Mouse (Mus musculus) embryonic facial prominence, embryonic 13.5 days (tissue): Measurements from ENCODE around the gene Slc22a6. TPM values are rescaled to one million over a fixed set of nuclear protein-coding genes. Genes with fewer than 3 reads are reported as not detected.

Experiments
- ATAC-seq: fragments of 200-750 bp; cut with Nextera tagmentation; 2 replicates; pipeline ENCODE4 v1.8.0; 2017; ENCODE audit warnings: low read depth; ENCODE audit not compliant: insufficient number of reproducible peaks, insufficient read depth, low FRiP score, low TSS enrichment
- H3K27ac ChIP-seq: fragments of 300-500 bp; sonication (generic); 2 replicates; pipeline ENCODE4 v1.5.1; 2015; ENCODE audit warnings: moderate library complexity, mild to moderate bottlenecking, inconsistent platforms
- H3K27me3 ChIP-seq: fragments of 300-500 bp; sonication (generic); 2 replicates; pipeline ENCODE4 v1.6.1; 2015; ENCODE audit warnings: mild to moderate bottlenecking, inconsistent platforms
- H3K36me3 ChIP-seq: fragments of 300-500 bp; sonication (generic); 2 replicates; pipeline ENCODE4 v1.6.1; 2015; ENCODE audit warnings: mild to moderate bottlenecking, inconsistent platforms
- H3K4me1 ChIP-seq: fragments of 300-500 bp; sonication (generic); 2 replicates; pipeline ENCODE4 v1.6.1; 2015; ENCODE audit warnings: inconsistent platforms
- H3K4me2 ChIP-seq: fragments of 300-500 bp; sonication (generic); 2 replicates; pipeline ENCODE4 v1.6.1; 2015; ENCODE audit warnings: moderate library complexity, mild to moderate bottlenecking, inconsistent platforms
- H3K4me3 ChIP-seq: fragments of 300-500 bp; sonication (generic); 2 replicates; pipeline ENCODE4 v1.5.1; 2015; ENCODE audit warnings: mild to moderate bottlenecking, inconsistent platforms
- H3K9ac ChIP-seq: fragments of 300-500 bp; sonication (generic); 2 replicates; pipeline ENCODE4 v1.6.1; 2015; ENCODE audit warnings: mild to moderate bottlenecking, inconsistent platforms
- H3K9me3 ChIP-seq: fragments of 300-500 bp; sonication (generic); 2 replicates; pipeline ENCODE4 v1.6.1; 2016; ENCODE audit warnings: inconsistent platforms
- WGBS: fragments of 180-500 bp; shearing (Covaris S2); methylation state at CpG from one replicate; pipeline ENCODE4 v1.1.7; 2015; ENCODE audit warnings: mixed read lengths; 5-methylcytosine and 5-hydroxymethylcytosine counted together
- polyA plus RNA-seq: library from polyadenylated mRNA; unstranded; fragments of >200 nt; fragmentation: Nextera tagmentation; extraction: Ambion mirVana; gene quantifications from 2 replicates; pipeline ENCODE4 v1.2.1, GENCODE M21; 2015

Slc22a6 gene
- polyA plus RNA-seq, 1 experiment from 2014 or later = 0.08 TPM

DNA sequence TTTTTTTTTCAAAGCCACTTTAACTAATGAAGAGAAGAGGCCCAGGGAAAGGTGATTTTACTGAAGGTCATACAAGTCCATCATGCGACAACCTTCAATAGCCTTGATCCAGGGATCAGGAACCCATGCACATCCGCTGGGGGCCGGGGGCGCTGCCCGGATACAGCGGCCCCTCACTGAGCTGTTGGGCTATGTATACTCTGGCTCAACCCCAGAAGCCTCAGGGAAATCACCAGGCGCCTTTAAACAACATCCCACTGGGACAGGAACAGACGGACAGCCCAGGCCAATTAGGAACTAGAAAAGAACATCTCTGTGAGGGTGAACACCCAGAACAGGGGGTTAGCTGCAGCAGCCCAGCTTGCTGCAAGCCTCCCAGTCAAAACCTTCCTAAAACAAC is 26.9 kb upstream of the Slc22a6 start, which contains the start of gene Slc22a8:
TSS of gene Slc22a8 (plus strand) at position 301 of the 400 bp plus-strand sequence.
- ATAC-seq = no peak
- 56% methylated on average over 8 of the region's 8 CpGs for WGBS
- no peaks in the 10 kb centered on the region for H3K36me3 ChIP-seq
- no peaks in the 10 kb centered on the region for H3K9me3 ChIP-seq
- H3K27me3 ChIP-seq = no peaks in the 10 kb centered on the region
- H3K27ac ChIP-seq = no peak within 1 kb of the TSS
- H3K4me1 ChIP-seq = peaks cover 28% of the 10 kb centered on the region
- no peak within 1 kb of the TSS for H3K4me3 ChIP-seq
- H3K9ac ChIP-seq = no peak within 1 kb of the TSS
- no peak within 1 kb of the TSS for H3K4me2 ChIP-seq

DNA sequence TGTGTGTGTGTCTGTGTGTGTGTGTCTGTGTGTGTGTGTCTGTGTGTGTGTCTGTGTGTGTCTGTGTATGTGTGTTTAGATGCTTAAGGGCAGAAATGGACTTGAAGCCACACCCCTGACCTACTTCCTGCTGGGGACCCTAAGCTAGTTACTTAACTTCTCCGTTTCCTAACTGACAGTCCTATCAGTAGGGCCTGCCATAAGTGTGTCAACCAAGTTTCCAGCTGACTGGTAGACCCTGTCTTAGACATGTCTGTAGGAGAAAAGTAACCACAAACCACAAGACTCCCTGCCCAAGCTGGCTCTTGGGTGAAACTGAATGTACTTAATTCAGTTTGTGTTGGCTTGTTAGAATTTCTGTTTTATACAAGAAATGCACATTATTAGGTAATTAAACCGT is 25.7 kb upstream of the Slc22a6 start:
- no peaks in the 10 kb centered on the region for H3K9me3 ChIP-seq

DNA sequence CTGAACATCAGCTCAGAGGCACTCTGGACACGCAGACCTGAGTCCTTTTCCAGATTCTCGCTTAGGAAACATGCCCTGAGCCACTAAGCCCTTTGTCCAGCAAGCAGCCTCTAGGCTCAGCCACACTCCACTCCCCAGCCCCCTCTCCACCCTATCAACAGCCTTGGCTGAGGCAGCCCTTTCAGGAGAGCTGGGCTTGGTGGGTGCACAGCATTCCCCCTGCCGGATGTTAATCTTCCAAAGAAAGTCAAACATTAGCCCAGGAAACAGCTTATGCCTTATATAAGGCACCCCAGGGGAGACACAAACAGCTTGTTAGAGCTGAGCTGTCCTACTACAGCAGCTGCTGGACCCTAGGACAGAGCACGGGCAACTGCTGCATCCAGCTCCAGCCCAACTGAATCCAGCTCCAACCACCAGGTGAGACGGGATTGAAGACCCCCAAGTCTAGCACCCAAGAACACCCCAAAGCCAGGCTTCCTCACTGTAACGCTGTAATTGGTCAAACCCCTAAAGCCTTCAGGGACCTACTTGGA is 24.9 kb upstream of the Slc22a6 start:
- H3K27ac ChIP-seq = no peak overlapping the region
- no peak overlapping the region for H3K4me2 ChIP-seq
- H3K9ac ChIP-seq = no peak overlapping the region
- no peak overlapping the region for H3K4me3 ChIP-seq
- H3K36me3 ChIP-seq = no peaks in the 10 kb centered on the region
- 66% methylated on average over 6 of the region's 6 CpGs for WGBS
- no peaks in the 10 kb centered on the region for H3K9me3 ChIP-seq
- ATAC-seq = no peak
- peaks cover 28% of the 10 kb centered on the region for H3K4me1 ChIP-seq
- no peaks in the 10 kb centered on the region for H3K27me3 ChIP-seq

More for the DNA sequence above, 25.7 kb upstream of the Slc22a6 start:
- Histone ChIP-seq H3K27me3 (no peaks in the 10 kb centered on the region), H3K36me3 (no peaks in the 10 kb centered on the region), H3K4me1 (peaks cover 26% of the 10 kb centered on the region), H3K9ac (no peak overlapping the region), H3K4me2 (no peak overlapping the region), H3K4me3 (no peak overlapping the region), H3K27ac (no peak overlapping the region)
- 51% methylated on average over 2 of the region's 2 CpGs for WGBS
- no peak for ATAC-seq

- no peak for ATAC-seq
- Histone ChIP-seq H3K36me3 (no peaks in the 10 kb centered on the region), H3K27ac (no peak overlapping the region), H3K9me3 (no peaks in the 10 kb centered on the region), H3K9ac (no peak overlapping the region), H3K4me2 (no peak overlapping the region), H3K27me3 (no peaks in the 10 kb centered on the region), H3K4me3 (no peak overlapping the region), H3K4me1 (peaks cover 28% of the 10 kb centered on the region)
- WGBS = 88% methylated on average over 11 of the region's 11 CpGs
These were observed 24.0 kb upstream of the Slc22a6 start for GRCm38 (mm10) chr19:8593833-8594232.

DNA sequence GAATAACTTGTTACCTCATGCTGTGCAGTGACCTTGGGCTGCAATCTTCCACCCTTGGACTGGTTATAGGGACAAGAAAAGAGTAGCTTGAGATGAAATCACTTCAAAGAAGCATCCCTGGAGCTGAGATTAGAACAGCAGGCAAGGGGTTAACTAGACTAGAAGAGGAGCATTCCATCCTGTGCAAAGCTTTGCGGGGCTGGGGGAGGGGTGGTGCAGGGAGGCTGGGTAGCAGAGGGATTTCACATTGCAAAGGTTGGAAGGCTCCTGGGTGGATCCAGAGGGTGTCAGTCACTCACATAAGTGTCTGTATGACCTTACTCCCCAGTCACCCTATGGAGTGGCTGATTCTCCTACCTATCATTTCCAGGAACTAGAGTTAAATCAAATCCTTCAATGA is 23.3 kb upstream of the Slc22a6 start:
- H3K4me1 ChIP-seq = peaks cover 28% of the 10 kb centered on the region
- ATAC-seq = no peak
- H3K9ac ChIP-seq = no peak overlapping the region
- no peak overlapping the region for H3K27ac ChIP-seq
- H3K4me3 ChIP-seq = no peak overlapping the region
- WGBS = 0% methylated on average over 1 of the region's 1 CpGs
- H3K27me3 ChIP-seq = no peaks in the 10 kb centered on the region
- no peaks in the 10 kb centered on the region for H3K9me3 ChIP-seq
- H3K4me2 ChIP-seq = no peak overlapping the region
- H3K36me3 ChIP-seq = no peaks in the 10 kb centered on the region

- H3K4me2 ChIP-seq = no peak overlapping the region
- no peak overlapping the region for H3K9ac ChIP-seq
- no peak overlapping the region for H3K27ac ChIP-seq
- peaks cover 19% of the 10 kb centered on the region for H3K4me1 ChIP-seq
- no peaks in the 10 kb centered on the region for H3K27me3 ChIP-seq
- WGBS = 53% methylated on average over 4 of the region's 4 CpGs
- no peak for ATAC-seq
- no peaks in the 10 kb centered on the region for H3K36me3 ChIP-seq
- no peak overlapping the region for H3K4me3 ChIP-seq
- H3K9me3 ChIP-seq = no peaks in the 10 kb centered on the region
These were observed 20.6 kb upstream of the Slc22a6 start for GRCm38 (mm10) chr19:8597269-8597668.

DNA sequence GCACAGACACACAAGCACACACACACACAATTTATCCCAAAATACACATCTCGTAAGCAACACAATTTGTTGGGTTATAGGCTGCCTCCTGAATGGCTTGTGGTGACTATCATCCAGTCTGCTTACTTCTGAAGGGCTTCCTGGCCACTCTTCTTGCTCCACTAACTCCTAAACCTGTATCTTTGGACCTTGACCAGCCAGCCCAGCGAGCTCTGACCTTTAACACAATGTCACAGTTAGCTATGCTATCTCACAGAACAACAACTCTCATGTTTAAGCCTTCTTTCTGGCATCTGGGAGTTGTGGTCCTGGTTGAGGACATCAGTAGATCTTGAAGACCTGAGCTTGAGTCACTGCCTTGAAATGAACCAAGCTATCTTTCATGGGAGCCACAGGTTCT is 18.6 kb upstream of the Slc22a6 start:
- WGBS = 76% methylated on average over 2 of the region's 2 CpGs
- H3K4me2 ChIP-seq = no peak overlapping the region
- H3K9me3 ChIP-seq = no peaks in the 10 kb centered on the region
- ATAC-seq = no peak
- peaks cover 10% of the 10 kb centered on the region for H3K4me1 ChIP-seq
- H3K27ac ChIP-seq = no peak overlapping the region
- H3K36me3 ChIP-seq = no peaks in the 10 kb centered on the region
- no peak overlapping the region for H3K9ac ChIP-seq
- H3K4me3 ChIP-seq = no peak overlapping the region
- H3K27me3 ChIP-seq = no peaks in the 10 kb centered on the region

GRCm38 (mm10) chr19:8601922-8602321 is 15.9 kb upstream of the Slc22a6 start:
- ATAC-seq = no peak
- no peaks in the 10 kb centered on the region for H3K9me3 ChIP-seq
- no peaks in the 10 kb centered on the region for H3K27me3 ChIP-seq
- H3K4me2 ChIP-seq = no peak overlapping the region
- H3K36me3 ChIP-seq = no peaks in the 10 kb centered on the region
- 0 out of 2 replicates have a peak, but pooled peaks cover 3% of the 10 kb centered on the region for H3K4me1 ChIP-seq
- no peak overlapping the region for H3K27ac ChIP-seq
- no peak overlapping the region for H3K4me3 ChIP-seq
- no peak overlapping the region for H3K9ac ChIP-seq

GRCm38 (mm10) chr19:8602914-8603313 is 14.9 kb upstream of the Slc22a6 start:
- H3K27me3 ChIP-seq = no peaks in the 10 kb centered on the region
- H3K27ac ChIP-seq = no peak overlapping the region
- H3K36me3 ChIP-seq = no peaks in the 10 kb centered on the region
- H3K9me3 ChIP-seq = no peaks in the 10 kb centered on the region
- no peak for ATAC-seq
- no peak overlapping the region for H3K9ac ChIP-seq
- H3K4me1 ChIP-seq = no peaks in the 10 kb centered on the region
- no peak overlapping the region for H3K4me3 ChIP-seq
- 67% methylated on average over 3 of the region's 3 CpGs for WGBS
- no peak overlapping the region for H3K4me2 ChIP-seq

DNA sequence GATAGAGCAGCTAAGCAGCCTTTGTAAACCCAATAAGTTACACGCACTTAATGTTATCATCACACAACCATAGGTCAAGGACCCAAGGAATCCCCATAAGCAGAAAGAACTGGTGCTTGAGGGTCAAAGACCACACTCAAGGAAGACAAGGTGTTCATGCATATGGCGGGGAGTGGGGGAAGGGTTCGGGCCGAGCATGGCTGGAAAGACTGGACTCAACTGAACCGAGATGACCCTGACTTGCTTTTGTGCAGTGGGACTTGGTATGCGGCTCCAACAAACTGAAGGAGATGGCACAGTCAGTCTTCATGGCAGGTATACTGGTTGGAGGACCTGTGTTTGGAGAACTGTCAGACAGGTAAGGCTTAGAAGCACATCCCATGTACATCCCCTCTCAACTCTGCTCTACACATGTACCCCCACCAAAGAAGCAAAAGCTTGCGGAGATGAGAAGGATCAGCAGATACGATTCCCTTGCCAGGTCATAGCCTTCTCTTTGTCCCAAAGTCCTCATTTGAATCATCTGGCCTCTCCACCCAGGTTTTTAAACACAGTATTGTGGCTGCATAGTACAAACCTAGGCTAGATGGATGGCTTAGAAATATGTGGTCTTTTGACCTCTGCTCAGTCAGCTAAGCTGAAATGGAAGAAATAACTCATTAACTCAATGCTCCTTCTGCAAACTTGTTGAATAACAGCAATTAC is 13.2 kb upstream of the Slc22a6 start:
- Histone ChIP-seq H3K4me3 (no peak overlapping the region), H3K9ac (no peak overlapping the region), H3K4me1 (no peaks in the 10 kb centered on the region), H3K36me3 (no peaks in the 10 kb centered on the region), H3K27me3 (no peaks in the 10 kb centered on the region), H3K9me3 (no peaks in the 10 kb centered on the region), H3K27ac (no peak overlapping the region), H3K4me2 (no peak overlapping the region)
- ATAC-seq = no peak
- WGBS = 92% methylated on average over 8 of the region's 8 CpGs

GRCm38 (mm10) chr19:8605241-8605558 is 12.6 kb upstream of the Slc22a6 start:
- Histone ChIP-seq H3K4me2 (no peak overlapping the region), H3K27me3 (no peaks in the 10 kb centered on the region), H3K36me3 (no peaks in the 10 kb centered on the region), H3K9me3 (no peaks in the 10 kb centered on the region), H3K9ac (no peak overlapping the region), H3K4me1 (no peaks in the 10 kb centered on the region), H3K27ac (no peak overlapping the region), H3K4me3 (no peak overlapping the region)
- no peak for ATAC-seq
- 90% methylated on average over 3 of the region's 3 CpGs for WGBS

DNA sequence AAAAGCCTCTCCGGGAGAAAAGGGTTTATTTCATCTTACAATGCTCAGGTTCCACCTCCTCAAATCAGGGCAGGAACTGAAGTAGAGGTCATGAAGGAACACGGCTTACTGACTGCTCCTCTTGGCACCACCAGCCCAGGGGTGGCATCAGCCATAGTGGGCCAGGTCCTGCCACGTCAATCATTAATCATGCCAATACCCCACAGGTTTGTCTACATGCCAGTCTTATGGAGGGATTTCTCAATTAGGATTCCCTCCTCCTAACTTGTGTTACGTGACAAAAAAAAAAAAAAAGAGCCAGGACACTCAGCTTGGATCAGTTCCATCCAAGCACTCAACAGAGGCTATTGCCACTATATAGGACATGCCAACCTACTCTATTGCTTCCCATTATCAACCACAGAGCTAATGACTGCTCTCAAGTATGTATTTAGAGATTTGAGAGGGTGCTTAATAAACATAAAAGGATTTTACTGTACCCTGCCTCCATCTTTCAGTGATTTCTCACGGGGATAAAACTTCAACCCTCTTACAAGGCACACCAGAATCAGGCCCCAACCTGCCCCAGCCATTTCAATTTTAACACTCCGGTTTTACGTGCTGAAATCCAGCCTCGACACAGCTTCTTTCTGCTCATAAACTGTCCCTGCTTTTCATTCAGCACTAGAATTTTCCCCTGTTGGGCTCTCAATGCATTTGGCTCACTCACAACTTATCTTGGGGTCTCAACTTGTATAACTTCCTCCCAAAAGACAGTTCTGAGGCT is 6.3 kb upstream of the Slc22a6 start:
- 67% methylated on average over 8 of the region's 8 CpGs for WGBS
- Histone ChIP-seq H3K4me1 (no peaks in the 10 kb centered on the region), H3K9me3 (no peaks in the 10 kb centered on the region), H3K36me3 (no peaks in the 10 kb centered on the region), H3K4me2 (no peak overlapping the region), H3K9ac (no peak overlapping the region), H3K27me3 (no peaks in the 10 kb centered on the region), H3K27ac (no peak overlapping the region), H3K4me3 (no peak overlapping the region)
- no peak for ATAC-seq
